ENCODE assay signal across 8 mouse cellular contexts in the genomic region with DNA sequence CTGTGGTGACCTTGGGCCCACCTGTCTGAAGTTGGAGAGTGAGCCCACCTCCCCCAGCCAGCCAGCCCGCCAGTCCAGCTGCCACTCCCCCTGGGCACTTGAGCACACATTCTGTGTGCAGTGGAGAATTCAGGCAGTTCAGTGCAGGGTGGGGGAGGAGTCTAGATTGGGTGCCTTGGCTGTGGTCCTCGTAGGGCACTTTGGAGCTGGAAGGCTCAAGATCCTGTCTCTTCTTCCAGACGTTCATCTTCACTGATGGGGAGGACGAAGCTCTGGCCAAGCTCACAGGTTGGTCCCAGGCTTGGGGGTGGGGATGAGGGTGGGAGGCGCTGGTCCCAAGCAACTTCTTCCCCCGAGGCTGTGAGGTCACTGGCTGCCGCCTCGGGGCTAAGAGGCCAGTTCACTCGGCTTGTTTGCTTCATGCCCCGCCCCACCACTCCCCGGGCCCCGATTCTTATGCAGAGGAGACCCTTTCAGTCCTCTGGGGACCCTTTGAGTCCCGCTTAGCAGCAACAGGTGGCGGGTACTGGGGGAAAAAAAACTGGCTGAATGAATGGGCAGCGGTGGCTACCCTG. TPM values are rescaled to one million over a fixed set of nuclear protein-coding genes. Genes with fewer than 3 reads are reported as not detected.
DNase-seq lines count a peak whose midpoint lies in the region; ATAC-seq and TF ChIP-seq lines count a peak whose summit lies in the region.

No protein-coding gene starts in this region.

- 0% methylated on average over 15 of the region's 15 CpGs for WGBS in forebrain, embryonic 13.5 days
- WGBS in liver, embryonic 13.5 days (ENCODE audit: insufficient replicate concordance): 59% methylated on average over 15 of the region's 15 CpGs
- 22% methylated on average over 15 of the region's 15 CpGs for WGBS in small intestine, adult 2 months

- DNase-seq in thymus, postnatal 14 days: peak; percentile 6
- no peak for DNase-seq in thymus, postnatal 0 days (ENCODE audit: low spot score)
- DNase-seq in liver, embryonic 13.5 days: no peak
- no peak for DNase-seq in spleen, postnatal 14 days (ENCODE audit: low spot score in 2 of 2)
- DNase-seq in cerebellum, adult 11 months: no peak

- H3K36me3 ChIP-seq in forebrain, embryonic 13.5 days (ENCODE audit: poor library complexity, severe bottlenecking): peaks cover 43% of the 10 kb centered on the region
- peaks cover 37% of the 10 kb centered on the region for H3K36me3 ChIP-seq in liver, embryonic 13.5 days
- H3K36me3 ChIP-seq in small intestine, adult 2 months (ENCODE audit: control insufficient read depth, insufficient read depth, low read length): peaks cover 7% of the 10 kb centered on the region; the same call in 1 of the 2 replicates

- peaks cover 80% of the 10 kb centered on the region for H3K4me1 ChIP-seq in forebrain, embryonic 13.5 days
- peaks cover 94% of the 10 kb centered on the region for H3K4me1 ChIP-seq in liver, embryonic 13.5 days (replicated peaks)
- peaks cover 35% of the 10 kb centered on the region for H3K4me1 ChIP-seq in small intestine, adult 2 months (ENCODE audit: control insufficient read depth, insufficient read depth, insufficient read length, low read length)

- TF ChIP-seq POLR2A in small intestine, adult 2 months (IDR thresholded peaks at IDR 0.05; ENCODE audit: low read depth, low read length): no peak

- peak; percentile 26; the same call in 1 of the 2 replicates for ATAC-seq in forebrain, embryonic 13.5 days
- no peak for ATAC-seq in liver, embryonic 13.5 days (ENCODE audit: low read depth)
- no peak for ATAC-seq in inflammation-experienced regulatory T-cells, adult 6 months

- H3K27me3 ChIP-seq in forebrain, embryonic 13.5 days: 0 out of 2 replicates have a peak, but pooled peaks cover 5% of the 10 kb centered on the region
- H3K27me3 ChIP-seq in liver, embryonic 13.5 days: peaks cover 50% of the 10 kb centered on the region
- peaks cover 4% of the 10 kb centered on the region; the same call in 1 of the 2 replicates for H3K27me3 ChIP-seq in small intestine, adult 2 months (ENCODE audit: control insufficient read depth, insufficient read depth, low read length)

- no peaks in the 10 kb centered on the region for H3K9me3 ChIP-seq in forebrain, embryonic 13.5 days (replicated peaks)
- H3K9me3 ChIP-seq in liver, embryonic 13.5 days (replicated peaks): no peaks in the 10 kb centered on the region

- no peak for TF ChIP-seq CTCF in small intestine, adult 2 months (IDR thresholded peaks at IDR 0.05; ENCODE audit: extremely low read depth, insufficient read length, insufficient replicate concordance, low read depth, low read length)

- H3K27ac ChIP-seq in forebrain, embryonic 13.5 days: peak overlapping the region; percentile 98
- no peak overlapping the region; the same call in 1 of the 2 replicates for H3K27ac ChIP-seq in liver, embryonic 13.5 days
- no peak overlapping the region for H3K27ac ChIP-seq in small intestine, adult 2 months (ENCODE audit: insufficient read depth, low read depth, low read length)

- H3K4me2 ChIP-seq in forebrain, embryonic 13.5 days: peak overlapping the region; percentile 86
- peak overlapping the region; percentile 87 for H3K4me2 ChIP-seq in liver, embryonic 13.5 days

- peak overlapping the region; percentile 69 for H3K4me3 ChIP-seq in forebrain, embryonic 13.5 days
- peak overlapping the region; percentile 75; the same call in 1 of the 2 replicates for H3K4me3 ChIP-seq in liver, embryonic 13.5 days (replicated peaks)
- H3K4me3 ChIP-seq in small intestine, adult 2 months (ENCODE audit: low read depth, low read length): peak overlapping the region; percentile 77

- H3K9ac ChIP-seq in forebrain, embryonic 13.5 days: peak overlapping the region; percentile 92
- H3K9ac ChIP-seq in liver, embryonic 13.5 days: peak overlapping the region; percentile 26

RNA-seq across cellular contexts. Expression of gene Lfng, which starts 4.6 kb away (rescaled TPM):
- 13.2 and 13.3 TPM in 2 replicates for polyA plus RNA-seq in thymus, postnatal 0 days (2015; fragmentation: Nextera tagmentation; extraction: Ambion mirVana)
- polyA plus RNA-seq in forebrain, embryonic 13.5 days (2015; fragmentation: Nextera tagmentation; extraction: Ambion mirVana): 28.8 and 31.8 TPM in 2 replicates
- polyA plus RNA-seq in liver, embryonic 13.5 days (2015; fragmentation: Nextera tagmentation; extraction: Ambion mirVana): 7.6 and 8.0 TPM in 2 replicates
- polyA plus RNA-seq in small intestine, adult 2 months (2012; rRNA removed): 25.6 and 29.9 TPM in 2 replicates
- 10 to 100 TPM; 16.8 to 44.8 (median 23.1) TPM for polyA plus RNA-seq in inflammation-experienced regulatory T-cells, adult 6 months (2017; shearing (Covaris generic))

RNA-seq across cellular contexts. Expression of gene Ttyh3, which starts 37.1 kb away (rescaled TPM):
- polyA plus RNA-seq in thymus, postnatal 0 days (2015; fragmentation: Nextera tagmentation; extraction: Ambion mirVana): 10.4 and 12.3 TPM in 2 replicates
- 59.3 and 63.4 TPM in 2 replicates for polyA plus RNA-seq in forebrain, embryonic 13.5 days (2015; fragmentation: Nextera tagmentation; extraction: Ambion mirVana)
- 4.8 and 4.9 TPM in 2 replicates for polyA plus RNA-seq in liver, embryonic 13.5 days (2015; fragmentation: Nextera tagmentation; extraction: Ambion mirVana)
- 35.3 and 72.5 TPM in 2 replicates for polyA plus RNA-seq in small intestine, adult 2 months (2012; rRNA removed)
- 1 to 10 TPM; 2.8 to 4.2 (median 3.7) TPM for polyA plus RNA-seq in inflammation-experienced regulatory T-cells, adult 6 months (2017; shearing (Covaris generic))

RNA-seq across cellular contexts. Expression of gene Grifin, which starts 46.8 kb away (rescaled TPM):
- polyA plus RNA-seq in thymus, postnatal 0 days (2015; fragmentation: Nextera tagmentation; extraction: Ambion mirVana): 13.1 and 21.2 TPM in 2 replicates
- polyA plus RNA-seq in forebrain, embryonic 13.5 days (2015; fragmentation: Nextera tagmentation; extraction: Ambion mirVana): 0.49 TPM in 1 of 2 replicates, not detected in the other
- polyA plus RNA-seq in liver, embryonic 13.5 days (2015; fragmentation: Nextera tagmentation; extraction: Ambion mirVana): 4.6 and 4.9 TPM in 2 replicates
- not detected in 2 replicates for polyA plus RNA-seq in small intestine, adult 2 months (2012; rRNA removed)
- polyA plus RNA-seq in inflammation-experienced regulatory T-cells, adult 6 months (2017; shearing (Covaris generic)): 1 to 10 TPM; 1.2 to 5.5 (median 1.9) TPM
